Mouse (Mus musculus): ENCODE measurements around the gene Cd79a.

DNA sequence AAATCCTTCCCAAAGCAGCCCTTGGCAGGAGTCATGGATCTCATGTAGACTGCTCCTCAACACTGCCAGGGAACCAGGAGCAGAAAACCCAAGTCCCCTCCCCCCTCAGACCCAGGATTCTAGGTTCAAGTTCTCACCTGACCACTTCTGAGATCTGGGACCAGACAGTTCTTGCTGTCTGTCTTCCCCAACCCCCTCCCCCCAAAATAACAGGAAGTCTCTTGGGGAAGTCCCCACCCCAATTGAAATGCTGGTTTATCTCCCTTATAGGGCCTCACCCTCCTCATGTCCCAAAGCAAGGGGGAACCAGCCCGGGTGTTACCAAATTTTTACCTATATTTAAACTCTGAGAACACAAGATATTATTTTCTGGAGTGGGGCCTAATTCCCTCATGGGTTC lies 4.7 kb downstream of the Cd79a start:
- TF ChIP-seq GATA1 (IDR thresholded peaks at IDR 0.05; ENCODE audit: borderline replicate concordance, low read length) = no peak
- no peak for TF ChIP-seq FLI1 (IDR thresholded peaks at IDR 0.05; ENCODE audit: low read length)

Data from megakaryocyte, embryonic 14.5 days (primary cell).